Mouse (Mus musculus) intestine, embryonic 16.5 days (tissue): ENCODE results near the gene Lef1. TPM values are rescaled to one million over a fixed set of nuclear protein-coding genes. Genes with fewer than 3 reads are reported as not detected.

Source experiments
- ATAC-seq: fragments of 200-750 bp; cut with Nextera tagmentation; 2 replicates; pipeline ENCODE4 v1.8.0; 2017; ENCODE audit warnings: moderate TSS enrichment, moderate library complexity
- H3K27ac ChIP-seq: fragments of 300-500 bp; sonication (generic); 2 replicates; pipeline ENCODE4 v1.5.1; 2014; ENCODE audit warnings: mild to moderate bottlenecking, low read length
- H3K27me3 ChIP-seq: fragments of 300-500 bp; sonication (generic); replicated peaks from 2 replicates; pipeline ENCODE4 v1.6.1; 2014; ENCODE audit warnings: low read length, control low read depth, mixed read lengths; ENCODE audit not compliant: control insufficient read depth, insufficient read depth
- H3K36me3 ChIP-seq: fragments of 300-500 bp; sonication (generic); 2 replicates; pipeline ENCODE4 v1.6.1; 2014; ENCODE audit warnings: low read length, control low read depth; ENCODE audit not compliant: control insufficient read depth, insufficient read depth
- H3K4me1 ChIP-seq: fragments of 300-500 bp; sonication (generic); 2 replicates; pipeline ENCODE4 v1.6.1; 2014; ENCODE audit warnings: low read length, control low read depth, mixed read lengths; ENCODE audit not compliant: control insufficient read depth, insufficient read depth
- H3K4me2 ChIP-seq: fragments of 300-500 bp; sonication (generic); 2 replicates; pipeline ENCODE4 v1.6.1; 2014; ENCODE audit warnings: low read depth, low read length, control low read depth
- H3K4me3 ChIP-seq: fragments of 300-500 bp; sonication (generic); 2 replicates; pipeline ENCODE4 v1.5.1; 2014; ENCODE audit warnings: mild to moderate bottlenecking, low read length
- H3K9ac ChIP-seq: fragments of 300-500 bp; sonication (generic); 2 replicates; pipeline ENCODE4 v1.6.1; 2014; ENCODE audit warnings: low read depth, low read length
- H3K9me3 ChIP-seq: fragments of 300-500 bp; sonication (generic); 2 replicates; pipeline ENCODE4 v1.6.1; 2016; ENCODE audit warnings: low read length, control low read depth; ENCODE audit not compliant: control insufficient read depth
- WGBS: fragments of 180-500 bp; shearing (Covaris S2); extraction: QIAGEN DNeasy Blood & Tissue Kit; methylation state at CpG from one replicate; pipeline ENCODE4 v1.1.7; 2014; 5-methylcytosine and 5-hydroxymethylcytosine counted together
- polyA plus RNA-seq: library from polyadenylated mRNA; unstranded; fragments of >200 nt; fragmentation: Nextera tagmentation; extraction: Ambion mirVana; gene quantifications from 2 replicates; pipeline ENCODE4 v1.2.1, GENCODE M21; 2015

Lef1 gene
- polyA plus RNA-seq, 1 experiment from 2014 or later: 0.31 TPM

- ATAC-seq: no peak
- Histone ChIP-seq H3K9ac (no peak overlapping the region), H3K36me3 (no peaks in the 10 kb centered on the region), H3K27me3 (no peaks in the 10 kb centered on the region), H3K4me3 (no peak overlapping the region), H3K4me1 (no peaks in the 10 kb centered on the region), H3K4me2 (no peak overlapping the region), H3K27ac (no peak overlapping the region), H3K9me3 (no peaks in the 10 kb centered on the region)
- WGBS: 84% methylated on average over 7 of the region's 7 CpGs
These were observed 81.2 kb downstream of the Lef1 start for GRCm38 (mm10) chr3:131191454-131191853.

GRCm38 (mm10) chr3:131196050-131196449 is 85.8 kb downstream of the Lef1 start:
- ATAC-seq: no peak
- H3K27ac ChIP-seq: no peak overlapping the region
- no peaks in the 10 kb centered on the region for H3K4me1 ChIP-seq
- H3K27me3 ChIP-seq: no peaks in the 10 kb centered on the region
- H3K9ac ChIP-seq: no peak overlapping the region
- no peaks in the 10 kb centered on the region for H3K36me3 ChIP-seq
- no peak overlapping the region for H3K4me2 ChIP-seq
- WGBS: 88% methylated on average over 10 of the region's 10 CpGs
- no peaks in the 10 kb centered on the region for H3K9me3 ChIP-seq
- no peak overlapping the region for H3K4me3 ChIP-seq

- H3K4me3 ChIP-seq: no peak overlapping the region
- no peaks in the 10 kb centered on the region for H3K4me1 ChIP-seq
- 80% methylated on average over 8 of the region's 8 CpGs for WGBS
- H3K36me3 ChIP-seq: no peaks in the 10 kb centered on the region
- H3K4me2 ChIP-seq: no peak overlapping the region
- H3K9ac ChIP-seq: no peak overlapping the region
- H3K27me3 ChIP-seq: no peaks in the 10 kb centered on the region
- no peak overlapping the region for H3K27ac ChIP-seq
- H3K9me3 ChIP-seq: no peaks in the 10 kb centered on the region
- ATAC-seq: no peak
These were observed 86.3 kb downstream of the Lef1 start for GRCm38 (mm10) chr3:131196507-131197019.

GRCm38 (mm10) chr3:131198991-131199390 is 88.7 kb downstream of the Lef1 start:
- Histone ChIP-seq H3K9me3 (no peaks in the 10 kb centered on the region), H3K27ac (no peak overlapping the region), H3K4me3 (no peak overlapping the region), H3K9ac (no peak overlapping the region), H3K36me3 (no peaks in the 10 kb centered on the region), H3K4me1 (no peaks in the 10 kb centered on the region), H3K4me2 (no peak overlapping the region), H3K27me3 (no peaks in the 10 kb centered on the region)
- 83% methylated on average over 3 of the region's 3 CpGs for WGBS
- no peak for ATAC-seq

- 77% methylated on average over 20 of the region's 20 CpGs for WGBS
- Histone ChIP-seq H3K27ac (no peak overlapping the region), H3K4me1 (no peaks in the 10 kb centered on the region), H3K27me3 (no peaks in the 10 kb centered on the region), H3K9me3 (no peaks in the 10 kb centered on the region), H3K4me3 (no peak overlapping the region), H3K4me2 (no peak overlapping the region), H3K9ac (no peak overlapping the region), H3K36me3 (no peaks in the 10 kb centered on the region)
- ATAC-seq: no peak
These were observed 89.5 kb downstream of the Lef1 start for GRCm38 (mm10) chr3:131199590-131200288.

GRCm38 (mm10) chr3:131202311-131202710 is 92.0 kb downstream of the Lef1 start:
- no peak for ATAC-seq
- no peak overlapping the region for H3K9ac ChIP-seq
- no peaks in the 10 kb centered on the region for H3K9me3 ChIP-seq
- H3K4me2 ChIP-seq: no peak overlapping the region
- no peaks in the 10 kb centered on the region for H3K4me1 ChIP-seq
- H3K27ac ChIP-seq: no peak overlapping the region
- H3K36me3 ChIP-seq: no peaks in the 10 kb centered on the region
- H3K27me3 ChIP-seq: no peaks in the 10 kb centered on the region
- H3K4me3 ChIP-seq: no peak overlapping the region
- 58% methylated on average over 7 of the region's 7 CpGs for WGBS

GRCm38 (mm10) chr3:131207846-131208245 is 97.6 kb downstream of the Lef1 start:
- H3K4me1 ChIP-seq: no peaks in the 10 kb centered on the region
- 75% methylated on average over 5 of the region's 5 CpGs for WGBS
- no peak for ATAC-seq

GRCm38 (mm10) chr3:131208265-131208891 is 98.1 kb downstream of the Lef1 start:
- H3K4me3 ChIP-seq: no peak overlapping the region
- H3K27me3 ChIP-seq: no peaks in the 10 kb centered on the region
- H3K4me1 ChIP-seq: no peaks in the 10 kb centered on the region
- ATAC-seq: no peak
- 71% methylated on average over 13 of the region's 13 CpGs for WGBS
- no peak overlapping the region for H3K9ac ChIP-seq
- H3K9me3 ChIP-seq: no peaks in the 10 kb centered on the region
- H3K27ac ChIP-seq: no peak overlapping the region
- H3K36me3 ChIP-seq: no peaks in the 10 kb centered on the region
- H3K4me2 ChIP-seq: no peak overlapping the region

More at GRCm38 (mm10) chr3:131207846-131208245, 97.6 kb downstream of the Lef1 start:
- Histone ChIP-seq H3K27ac (no peak overlapping the region), H3K4me3 (no peak overlapping the region), H3K4me2 (no peak overlapping the region), H3K9ac (no peak overlapping the region), H3K36me3 (no peaks in the 10 kb centered on the region), H3K9me3 (no peaks in the 10 kb centered on the region), H3K27me3 (no peaks in the 10 kb centered on the region)

GRCm38 (mm10) chr3:131212200-131212599 is 101.9 kb downstream of the Lef1 start:
- H3K4me3 ChIP-seq: no peak overlapping the region
- H3K9ac ChIP-seq: no peak overlapping the region
- H3K27ac ChIP-seq: no peak overlapping the region
- no peaks in the 10 kb centered on the region for H3K4me1 ChIP-seq
- H3K4me2 ChIP-seq: no peak overlapping the region
- no peaks in the 10 kb centered on the region for H3K27me3 ChIP-seq
- WGBS: 80% methylated on average over 7 of the region's 7 CpGs
- no peaks in the 10 kb centered on the region for H3K36me3 ChIP-seq
- no peak for ATAC-seq
- no peaks in the 10 kb centered on the region for H3K9me3 ChIP-seq
